Mouse (Mus musculus) brain, embryonic 14.5 days (tissue): ENCODE measurements around the gene Moap1.

Experiments used
- CTCF ChIP-seq: fragments of 200-500 bp; IDR thresholded peaks from 2 replicates; pipeline ENCODE4 v1.5.1; 2012; ENCODE audit warnings: inconsistent platforms, mild to moderate bottlenecking, moderate library complexity, borderline replicate concordance; ENCODE audit not compliant: insufficient read depth, insufficient read length; ENCODE audit errors: extremely low read depth
- POLR2A ChIP-seq: fragments of 200-500 bp; IDR thresholded peaks from 2 replicates; pipeline ENCODE4 v1.6.1; 2012; ENCODE audit warnings: mild to moderate bottlenecking, inconsistent platforms, borderline replicate concordance; ENCODE audit not compliant: poor library complexity, insufficient read depth, insufficient read length, severe bottlenecking; ENCODE audit errors: extremely low read depth

GRCm38 (mm10) chr12:102743036-102743588, 349 bp downstream of the Moap1 start:
- TF ChIP-seq POLR2A (no peak), CTCF (no peak)
